Mouse (Mus musculus) bone marrow macrophage, adult 2 months (primary cell): Measurements from ENCODE around the gene Alk.

ENCODE experiments used
- CTCF ChIP-seq: IDR thresholded peaks from 2 replicates; pipeline ENCODE4 v1.5.1; 2012; ENCODE audit warnings: low read depth, mild to moderate bottlenecking, low read length, moderate library complexity
- POLR2A ChIP-seq: IDR thresholded peaks from 2 replicates; pipeline ENCODE4 v1.6.1; 2012; ENCODE audit warnings: mild to moderate bottlenecking, low read depth, low read length, borderline replicate concordance

GRCm38 (mm10) chr17:71869372-71870231 lies 734.8 kb downstream of the Alk start:
- TF ChIP-seq POLR2A (no peak), CTCF (no peak)
